Mouse (Mus musculus) yolk sac, embryonic 10.5 days (tissue): ENCODE measurements around the gene Akap8.

Experiments used
- DNase-seq: peaks from one replicate; pipeline ENCODE4 v3.0.0-alpha.2; 2017; ENCODE audit warnings: low spot score

The Akap8 gene

GRCm38 (mm10) chr17:32320597-32321389 is at the start of gene Akap8:
Akap8 (minus strand) TSS chr17:32321238.
- peak; percentile 98 for DNase-seq

- peak; percentile 45 for DNase-seq
Measured at GRCm38 (mm10) chr17:32368991-32369578, 48.0 kb upstream of the Akap8 start.

GRCm38 (mm10) chr17:32367706-32368105 is 46.7 kb upstream of the Akap8 start:
- no peak for DNase-seq

DNA sequence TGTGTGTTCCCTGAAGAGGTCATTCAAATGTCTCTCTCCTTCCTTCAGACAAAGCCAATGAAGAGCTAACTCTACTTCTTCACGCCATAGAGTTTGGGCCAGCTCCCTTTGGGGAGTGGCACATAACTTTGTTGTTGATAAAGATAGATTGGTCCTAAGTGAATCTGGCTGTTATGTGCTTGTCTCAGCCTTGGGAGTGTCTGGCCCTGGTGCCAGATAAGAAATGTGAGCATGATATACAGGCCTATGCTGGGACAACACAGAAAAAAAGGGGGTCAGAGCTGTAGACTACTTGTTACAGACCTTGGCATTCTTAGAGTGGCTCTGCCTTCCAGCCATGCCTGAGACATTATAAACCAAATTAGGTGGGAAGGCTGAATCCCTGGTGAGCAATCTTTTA is 44.3 kb upstream of the Akap8 start:
- DNase-seq: no peak

DNA sequence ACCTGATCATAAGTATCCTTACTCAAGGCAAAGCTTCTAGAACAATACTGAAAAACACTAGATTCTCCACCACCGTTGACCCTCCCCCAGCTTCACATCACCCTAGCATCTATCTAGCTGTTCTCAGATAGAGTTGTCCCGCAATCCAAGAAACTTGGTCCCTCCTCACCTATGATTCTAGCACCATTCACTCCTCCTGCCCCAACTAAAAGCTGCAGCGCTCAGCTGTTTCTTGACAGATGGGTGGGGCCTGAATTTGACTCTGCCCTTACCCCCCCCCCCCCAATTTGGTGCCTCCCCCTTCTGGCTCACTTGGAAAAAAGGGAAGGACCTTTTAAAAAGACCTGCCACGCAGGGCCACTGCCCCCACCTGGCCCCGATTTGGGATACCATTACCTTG is 43.8 kb upstream of the Akap8 start:
- DNase-seq: no peak

GRCm38 (mm10) chr17:32364331-32364730 is 43.3 kb upstream of the Akap8 start:
- DNase-seq: peak; percentile 80

- peak; percentile 27 for DNase-seq
Measured at GRCm38 (mm10) chr17:32363821-32364301, 42.8 kb upstream of the Akap8 start.

GRCm38 (mm10) chr17:32362686-32363085 is 41.6 kb upstream of the Akap8 start:
- DNase-seq: no peak

- no peak for DNase-seq
Measured at GRCm38 (mm10) chr17:32359928-32360327, 38.9 kb upstream of the Akap8 start.

GRCm38 (mm10) chr17:32358943-32359340 is 37.9 kb upstream of the Akap8 start:
- DNase-seq: no peak

- no peak for DNase-seq
Measured at GRCm38 (mm10) chr17:32358192-32358942, 37.3 kb upstream of the Akap8 start.

DNA sequence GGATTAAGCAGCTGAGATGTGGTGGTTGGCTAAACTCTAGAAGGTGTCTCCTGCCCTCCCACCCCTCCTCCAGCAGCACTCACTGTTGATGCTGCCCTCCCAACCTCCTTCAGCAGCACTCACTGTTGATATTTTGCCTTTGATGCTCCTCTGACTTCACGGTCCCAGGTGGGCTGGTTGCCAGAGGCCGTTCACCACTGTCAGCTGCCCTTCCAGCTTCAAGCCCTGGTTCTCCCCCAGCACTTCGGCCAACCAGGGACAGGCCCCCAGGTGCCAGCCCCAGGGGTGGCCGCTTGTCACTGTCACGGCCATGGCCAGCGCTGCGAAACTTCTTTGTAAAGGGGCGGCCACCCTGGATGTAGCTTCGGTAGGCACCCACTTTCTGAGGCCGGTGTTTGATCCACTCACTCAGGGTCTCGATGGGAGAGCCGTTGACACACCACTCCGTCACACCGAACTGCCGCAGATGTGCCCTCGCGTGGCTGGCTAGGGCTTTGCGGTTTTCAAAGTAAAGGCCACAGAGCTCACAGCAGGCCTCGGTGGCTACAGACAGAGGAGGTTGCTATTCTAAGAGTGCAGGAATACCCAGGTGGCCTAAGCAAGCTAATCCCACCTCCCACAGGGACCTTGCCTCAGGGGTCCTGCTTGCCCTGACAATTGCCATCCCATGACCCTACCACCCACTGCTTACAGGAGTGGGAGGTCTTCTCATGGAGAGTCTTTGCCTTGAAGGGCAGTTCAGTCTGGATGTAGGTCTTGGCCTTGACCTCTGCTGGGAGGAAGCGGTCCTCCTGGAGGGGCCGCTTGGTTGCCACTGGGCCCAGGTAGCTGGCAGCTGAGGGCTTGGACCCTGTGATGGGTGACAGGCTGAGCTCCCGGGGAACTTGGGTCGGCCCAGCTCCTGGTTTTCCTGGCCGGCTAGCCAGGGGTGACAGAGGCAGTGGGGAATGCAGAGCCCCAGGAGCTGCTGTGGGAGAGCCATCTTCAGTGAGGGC is 36.0 kb upstream of the Akap8 start:
- no peak for DNase-seq

GRCm38 (mm10) chr17:32356281-32356680 is 35.2 kb upstream of the Akap8 start:
- DNase-seq: no peak

DNA sequence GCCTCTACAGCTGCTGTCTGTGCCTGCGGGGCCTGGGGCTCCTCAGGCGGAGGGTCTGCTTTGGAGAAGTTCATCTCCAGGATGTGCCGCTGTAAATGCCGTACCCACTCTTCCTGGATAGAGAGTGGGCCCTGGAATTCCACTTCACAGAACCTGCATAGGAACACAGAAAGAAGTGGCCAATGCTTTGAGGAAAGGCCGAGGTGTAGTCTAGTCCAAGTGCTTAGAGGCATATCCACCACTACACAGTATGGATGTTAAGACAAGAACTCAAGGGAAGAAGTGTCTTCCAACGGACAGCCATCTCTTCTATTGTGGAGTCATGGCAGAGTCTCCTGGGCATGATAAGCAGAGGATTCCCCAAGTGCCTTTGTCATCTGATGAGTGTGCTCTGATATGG is 34.0 kb upstream of the Akap8 start:
- no peak for DNase-seq

DNA sequence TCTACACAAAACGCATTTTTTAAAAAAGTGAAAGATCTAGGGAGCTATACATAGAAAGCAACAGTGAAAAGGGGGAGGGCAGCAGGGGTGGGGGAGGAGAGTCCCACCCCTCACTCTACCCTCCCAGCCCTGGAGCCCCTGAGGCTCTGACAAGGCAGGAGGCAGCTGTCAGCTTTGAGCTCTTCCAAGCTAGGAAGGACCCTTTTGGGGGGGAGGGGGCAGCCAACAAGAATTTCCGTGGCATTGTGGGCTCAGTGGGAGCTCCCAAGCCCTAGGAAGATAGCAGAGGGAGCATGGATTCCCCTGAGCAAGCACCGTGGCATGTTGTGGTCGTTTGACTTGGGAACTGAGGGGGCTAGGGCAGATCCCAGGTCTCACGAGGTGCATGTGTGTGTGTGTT is 33.2 kb upstream of the Akap8 start:
- DNase-seq: no peak

DNA sequence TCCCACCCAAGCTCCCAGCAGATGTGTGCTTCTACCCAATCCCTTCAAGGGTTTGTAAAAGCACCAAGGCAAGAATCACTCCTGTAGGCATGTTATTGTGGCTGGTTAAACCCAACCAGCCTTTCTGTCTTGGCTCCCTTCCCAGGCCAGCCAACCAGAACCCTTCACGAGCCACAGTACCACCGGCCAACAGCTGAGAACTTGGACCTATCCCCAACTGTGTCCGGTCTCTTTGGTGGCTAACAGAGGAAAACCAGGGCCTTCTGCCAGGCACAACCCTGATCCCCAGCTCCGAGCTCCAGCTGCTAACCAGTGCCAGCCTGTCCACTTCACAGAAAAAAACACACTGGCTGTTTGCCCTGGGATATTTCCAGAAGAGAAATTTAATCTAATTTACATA is 32.7 kb upstream of the Akap8 start:
- no peak for DNase-seq

- DNase-seq: no peak
Measured at GRCm38 (mm10) chr17:32351726-32352125, 30.7 kb upstream of the Akap8 start.

GRCm38 (mm10) chr17:32351269-32351668 is 30.2 kb upstream of the Akap8 start:
- no peak for DNase-seq

- peak; percentile 98 for DNase-seq
Measured at GRCm38 (mm10) chr17:32350382-32350983, 29.4 kb upstream of the Akap8 start, which contains the start of gene Akap8l. Akap8l (minus strand) TSS chr17:32350607.

DNA sequence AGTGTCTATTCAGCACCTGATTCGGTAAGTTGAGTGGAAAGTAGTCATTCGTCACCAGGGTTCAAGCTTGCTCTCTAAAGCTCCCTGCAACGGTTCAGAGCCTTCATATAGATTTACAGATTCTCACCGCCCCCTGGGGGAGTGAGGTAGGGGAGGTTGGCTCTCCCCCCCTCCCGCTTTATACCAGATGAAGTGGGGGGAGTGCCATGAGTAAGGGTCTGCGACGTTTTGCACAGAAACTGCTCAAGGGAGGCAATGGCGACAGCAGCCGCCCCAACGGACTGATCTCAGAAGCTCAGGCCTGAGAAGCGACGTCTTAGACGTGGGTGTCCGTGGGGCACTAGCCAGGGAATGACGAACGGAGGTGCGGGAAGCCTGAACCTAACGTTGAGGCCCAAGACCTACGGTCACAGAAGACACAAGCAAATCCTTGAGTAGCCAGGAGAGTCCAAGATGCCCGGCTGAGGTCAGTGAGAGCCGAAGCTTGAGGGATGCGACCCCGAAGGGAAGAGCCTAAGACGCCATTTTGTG is 28.9 kb upstream of the Akap8 start:
- peak; percentile 21 for DNase-seq
